Mouse (Mus musculus): Measurements from ENCODE around the gene Lypd5. TPM values are rescaled to one million over a fixed set of nuclear protein-coding genes. Genes with fewer than 3 reads are reported as not detected.
A peak's percentile ranks its signal among the peaks of the same experiment; 100 is the strongest.

Lypd5 gene
- total and polyA plus RNA-seq, 2 experiments from 2014 or later = not detected

DNA sequence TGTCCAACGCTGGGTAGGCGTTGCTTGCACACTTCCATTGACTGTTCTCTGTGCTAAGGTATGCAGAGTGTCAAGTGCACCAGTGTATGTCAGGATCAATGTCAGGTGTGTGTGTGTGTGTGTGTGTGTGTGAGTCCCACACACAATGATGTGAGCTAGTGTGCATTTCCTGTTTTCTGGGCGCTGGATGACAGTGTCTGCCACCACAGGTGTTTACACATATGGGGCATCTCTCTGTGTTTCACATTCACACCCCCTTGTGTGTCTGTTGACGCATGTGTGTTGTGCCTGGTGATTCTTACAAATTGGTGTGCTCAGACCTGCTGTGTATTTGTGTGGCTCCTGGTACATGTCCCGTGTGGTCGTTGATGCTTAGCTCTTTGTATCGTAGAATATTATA lies 19.9 kb downstream of the Lypd5 start:
- Histone ChIP-seq H3K36me3 (replicated peaks; ENCODE audit: control insufficient read depth, insufficient read depth, low read length) (no peaks in the 10 kb centered on the region), H3K27ac (ENCODE audit: low read depth) (no peak overlapping the region), H3K4me1 (ENCODE audit: control insufficient read depth, insufficient read depth) (peaks cover 4% of the 10 kb centered on the region; the same call in 1 of the 2 replicates), H3K9me3 (replicated peaks; ENCODE audit: control insufficient read depth, low read length) (no peaks in the 10 kb centered on the region), H3K9ac (replicated peaks; ENCODE audit: low read depth, low read length) (no peak overlapping the region), H3K4me2 (ENCODE audit: low read depth, low read length) (no peak overlapping the region), H3K27me3 (ENCODE audit: control insufficient read depth, insufficient read depth, low read length) (no peaks in the 10 kb centered on the region), H3K4me3 (ENCODE audit: low read depth, low read length) (no peak overlapping the region)
- ATAC-seq (ENCODE audit: insufficient read depth, low read depth) (no peak), DNase-seq (ENCODE audit: low spot score) (no peak)
- TF ChIP-seq EP300 (IDR thresholded peaks at IDR 0.05; ENCODE audit: low read depth) (no peak), CTCF (IDR thresholded peaks at IDR 0.05; ENCODE audit: low read depth) (no peak)
- WGBS = 80% methylated on average over 7 of the region's 7 CpGs

DNA sequence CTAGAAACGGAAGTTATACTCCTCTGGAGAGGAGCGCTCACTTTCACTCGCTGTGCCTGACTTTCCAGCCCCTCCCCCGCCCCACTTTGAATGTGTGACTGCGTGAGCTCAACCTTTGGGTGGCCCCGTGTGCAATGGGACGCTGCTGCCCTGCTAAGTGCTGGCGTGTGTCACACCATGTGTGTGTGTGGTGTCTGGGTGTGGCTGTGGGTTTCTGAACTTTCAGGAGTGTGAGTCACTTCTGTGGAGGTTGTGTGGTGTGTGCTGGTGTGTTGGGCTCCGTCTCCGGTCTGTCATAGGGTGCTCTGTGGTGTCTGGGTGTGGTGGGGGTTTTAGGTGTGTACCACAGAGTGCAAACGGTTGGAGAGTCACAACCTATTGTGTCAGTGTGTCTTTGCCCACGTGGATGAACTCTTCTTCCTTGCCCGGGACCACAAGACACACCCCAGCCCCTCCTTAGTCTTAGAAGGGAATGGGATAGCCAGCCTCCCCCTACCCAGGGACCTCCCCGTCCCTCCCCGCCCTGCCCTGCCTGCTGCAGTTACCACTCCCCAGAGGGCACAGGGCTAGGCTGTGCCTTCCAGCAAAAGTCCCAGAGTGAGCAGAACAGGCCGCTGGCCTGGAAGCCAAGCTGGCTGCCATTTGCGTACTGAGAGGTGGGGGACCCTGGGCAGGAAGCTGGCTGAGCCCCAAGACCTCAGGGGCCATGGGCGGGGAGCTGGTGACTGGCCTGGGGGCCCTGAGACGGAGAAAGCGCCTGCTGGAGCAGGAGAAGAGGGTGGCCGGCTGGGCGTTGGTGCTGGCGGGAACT lies 20.9 kb downstream of the Lypd5 start, which contains the start of gene Kcnn4:
Gene Kcnn4 (plus strand): TSS at position 533 of the 811 bp plus-strand sequence.
- Histone ChIP-seq H3K27me3 (ENCODE audit: control insufficient read depth, insufficient read depth, low read length) (no peaks in the 10 kb centered on the region), H3K36me3 (replicated peaks; ENCODE audit: control insufficient read depth, insufficient read depth, low read length) (no peaks in the 10 kb centered on the region), H3K9me3 (replicated peaks; ENCODE audit: control insufficient read depth, low read length) (no peaks in the 10 kb centered on the region), H3K4me3 (ENCODE audit: low read depth, low read length) (peak within 1 kb of the TSS; percentile 26; the same call in 1 of the 2 replicates), H3K27ac (ENCODE audit: low read depth) (peak within 1 kb of the TSS; percentile 53; the same call in 1 of the 2 replicates), H3K4me1 (ENCODE audit: control insufficient read depth, insufficient read depth) (peaks cover 4% of the 10 kb centered on the region; the same call in 1 of the 2 replicates), H3K4me2 (ENCODE audit: low read depth, low read length) (peak within 1 kb of the TSS; percentile 30; the same call in 1 of the 2 replicates), H3K9ac (replicated peaks; ENCODE audit: low read depth, low read length) (no peak within 1 kb of the TSS)
- DNase-seq (ENCODE audit: low spot score) (no peak), ATAC-seq (ENCODE audit: insufficient read depth, low read depth) (no peak)
- WGBS = 31% methylated on average over 23 of the region's 23 CpGs
- TF ChIP-seq EP300 (IDR thresholded peaks at IDR 0.05; ENCODE audit: low read depth) = no peak
- TF ChIP-seq CTCF (IDR thresholded peaks at IDR 0.05; ENCODE audit: low read depth) = no peak

DNA sequence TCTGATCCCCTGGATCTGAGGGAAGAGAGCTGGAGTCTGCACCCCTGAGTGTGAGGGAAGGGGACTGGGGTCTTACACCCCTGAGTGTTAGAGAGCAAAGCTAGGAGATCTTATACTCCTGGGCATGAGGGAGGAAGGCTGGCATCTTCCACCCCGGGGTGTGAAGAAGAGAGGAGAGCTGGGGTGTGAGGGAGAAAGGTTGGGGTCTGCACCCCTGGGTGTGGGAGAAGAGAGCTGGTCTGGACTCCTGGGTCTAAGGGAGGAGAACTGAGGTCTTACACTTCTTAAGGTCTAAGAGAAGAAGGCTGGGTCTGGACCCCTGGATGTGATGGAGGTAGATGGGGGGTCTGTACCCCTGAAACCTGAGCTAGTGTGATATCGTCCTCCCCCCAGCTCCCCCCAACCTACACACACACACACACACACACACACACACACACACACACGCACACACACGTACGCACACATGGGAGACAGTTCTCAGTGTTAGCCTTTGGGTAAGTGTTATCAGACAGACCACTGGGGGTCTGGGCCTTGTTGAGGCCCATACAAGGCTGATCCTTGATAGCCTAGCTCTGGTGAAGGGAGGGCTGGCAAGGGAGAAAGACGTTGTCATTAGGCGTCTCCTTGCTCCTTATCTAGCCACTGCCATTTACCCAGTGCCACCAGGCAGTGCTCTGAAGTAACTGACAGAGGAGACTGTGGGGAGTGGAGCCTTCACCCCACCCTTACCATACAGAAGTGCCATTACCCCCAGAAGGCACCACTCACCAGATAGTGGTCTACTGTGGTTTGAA lies 22.2 kb downstream of the Lypd5 start:
- DNase-seq (ENCODE audit: low spot score) (no peak), ATAC-seq (ENCODE audit: insufficient read depth, low read depth) (no peak)
- H3K27ac ChIP-seq (ENCODE audit: low read depth) = no peak overlapping the region; the same call in 1 of the 2 replicates
- no peak for TF ChIP-seq EP300 (IDR thresholded peaks at IDR 0.05; ENCODE audit: low read depth)
- TF ChIP-seq CTCF (IDR thresholded peaks at IDR 0.05; ENCODE audit: low read depth) = no peak
- H3K9me3 ChIP-seq (replicated peaks; ENCODE audit: control insufficient read depth, low read length) = no peaks in the 10 kb centered on the region
- H3K9ac ChIP-seq (replicated peaks; ENCODE audit: low read depth, low read length) = no peak overlapping the region
- 56% methylated on average over 7 of the region's 7 CpGs for WGBS
- H3K36me3 ChIP-seq (replicated peaks; ENCODE audit: control insufficient read depth, insufficient read depth, low read length) = no peaks in the 10 kb centered on the region
- peaks cover 4% of the 10 kb centered on the region; the same call in 1 of the 2 replicates for H3K4me1 ChIP-seq (ENCODE audit: control insufficient read depth, insufficient read depth)
- H3K27me3 ChIP-seq (ENCODE audit: control insufficient read depth, insufficient read depth, low read length) = no peaks in the 10 kb centered on the region
- peak overlapping the region; percentile 30; the same call in 1 of the 2 replicates for H3K4me2 ChIP-seq (ENCODE audit: low read depth, low read length)
- peak overlapping the region; percentile 26; the same call in 1 of the 2 replicates for H3K4me3 ChIP-seq (ENCODE audit: low read depth, low read length)

DNA sequence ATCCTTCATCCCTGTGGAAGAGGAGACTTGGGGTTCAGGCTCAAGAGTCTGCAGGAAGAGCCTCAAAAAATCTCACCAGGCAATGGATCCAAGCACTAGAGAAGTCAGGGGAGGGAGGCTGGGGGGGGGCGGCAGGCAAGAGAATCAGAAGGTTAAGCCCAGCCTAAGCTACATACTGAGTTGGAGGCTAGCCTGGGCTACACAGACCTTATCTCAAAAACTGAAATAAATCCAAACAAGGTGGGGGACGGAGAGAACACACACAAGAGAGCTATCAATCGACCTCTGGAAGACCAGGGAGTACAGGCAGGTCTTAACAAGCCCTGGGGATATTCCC lies 22.8 kb downstream of the Lypd5 start:
- H3K4me2 ChIP-seq (ENCODE audit: low read depth, low read length) = no peak overlapping the region; the same call in 1 of the 2 replicates
- TF ChIP-seq CTCF (IDR thresholded peaks at IDR 0.05; ENCODE audit: low read depth) (no peak), EP300 (IDR thresholded peaks at IDR 0.05; ENCODE audit: low read depth) (no peak)

DNA sequence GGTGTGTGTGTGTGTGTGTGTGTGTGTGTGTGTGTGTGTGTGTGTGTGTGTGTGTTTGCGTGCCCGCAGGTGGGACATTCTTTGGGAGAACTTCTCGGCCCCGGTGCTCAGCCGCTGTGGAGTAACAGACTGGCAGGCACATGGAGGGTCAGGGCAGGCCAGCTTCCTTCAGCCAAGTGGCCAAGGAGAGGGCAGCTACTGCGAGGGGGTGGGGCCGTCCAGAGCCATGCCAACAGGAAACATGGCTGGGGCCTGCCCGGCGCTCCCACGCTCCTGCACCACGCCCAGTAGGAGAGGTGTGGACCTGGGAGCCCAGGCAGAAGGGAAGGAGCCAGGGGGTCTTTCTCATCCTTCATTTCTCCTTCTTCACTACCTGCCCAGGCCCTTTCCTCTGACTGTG lies 23.3 kb downstream of the Lypd5 start:
- no peak overlapping the region for H3K9ac ChIP-seq (replicated peaks; ENCODE audit: low read depth, low read length)
- DNase-seq (ENCODE audit: low spot score) = no peak
- H3K36me3 ChIP-seq (replicated peaks; ENCODE audit: control insufficient read depth, insufficient read depth, low read length) = no peaks in the 10 kb centered on the region
- peak overlapping the region; percentile 23; the same call in 1 of the 2 replicates for H3K4me2 ChIP-seq (ENCODE audit: low read depth, low read length)
- H3K27me3 ChIP-seq (ENCODE audit: control insufficient read depth, insufficient read depth, low read length) = 0 out of 2 replicates have a peak, but pooled peaks cover 1% of the 10 kb centered on the region
- 77% methylated on average over 8 of the region's 11 CpGs for WGBS
- ATAC-seq (ENCODE audit: insufficient read depth, low read depth) = no peak
- no peaks in the 10 kb centered on the region for H3K9me3 ChIP-seq (replicated peaks; ENCODE audit: control insufficient read depth, low read length)
- peak overlapping the region; percentile 8; the same call in 1 of the 2 replicates for H3K4me3 ChIP-seq (ENCODE audit: low read depth, low read length)
- TF ChIP-seq CTCF (IDR thresholded peaks at IDR 0.05; ENCODE audit: low read depth) (no peak), EP300 (IDR thresholded peaks at IDR 0.05; ENCODE audit: low read depth) (no peak)
- H3K4me1 ChIP-seq (ENCODE audit: control insufficient read depth, insufficient read depth) = peaks cover 8% of the 10 kb centered on the region; the same call in 1 of the 2 replicates
- no peak overlapping the region for H3K27ac ChIP-seq (ENCODE audit: low read depth)

More for the DNA sequence above, 22.8 kb downstream of the Lypd5 start:
- ATAC-seq (ENCODE audit: insufficient read depth, low read depth) (no peak), DNase-seq (ENCODE audit: low spot score) (no peak)
- H3K9ac ChIP-seq (replicated peaks; ENCODE audit: low read depth, low read length) = no peak overlapping the region
- WGBS = 48% methylated on average over 3 of the region's 3 CpGs
- no peaks in the 10 kb centered on the region for H3K27me3 ChIP-seq (ENCODE audit: control insufficient read depth, insufficient read depth, low read length)
- H3K36me3 ChIP-seq (replicated peaks; ENCODE audit: control insufficient read depth, insufficient read depth, low read length) = no peaks in the 10 kb centered on the region
- H3K9me3 ChIP-seq (replicated peaks; ENCODE audit: control insufficient read depth, low read length) = no peaks in the 10 kb centered on the region
- H3K4me3 ChIP-seq (ENCODE audit: low read depth, low read length) = peak overlapping the region; percentile 9; the same call in 1 of the 2 replicates
- H3K4me1 ChIP-seq (ENCODE audit: control insufficient read depth, insufficient read depth) = peaks cover 4% of the 10 kb centered on the region; the same call in 1 of the 2 replicates
- H3K27ac ChIP-seq (ENCODE audit: low read depth) = no peak overlapping the region
